Mouse (Mus musculus): ENCODE results near the gene Nbeal2.

- TF ChIP-seq TCF12 (IDR thresholded peaks at IDR 0.05; ENCODE audit: low read depth, low read length) (no peak), MYC (IDR thresholded peaks at IDR 0.05; ENCODE audit: low read depth, low read length) (no peak), POLR2A (IDR thresholded peaks at IDR 0.05; ENCODE audit: control insufficient read depth in 1 of 2, insufficient read depth in 1 of 2, low read depth in 1 of 2, low read length in 2 of 2, poor library complexity in 1 of 2) (no peak), EP300 (IDR thresholded peaks at IDR 0.05; ENCODE audit: low read depth in 1 of 2, low read length in 2 of 2) (no peak), MAX (IDR thresholded peaks at IDR 0.05; ENCODE audit: low read length) (no peak), CHD2 (IDR thresholded peaks at IDR 0.05; ENCODE audit: low read length) (no peak), ZKSCAN1 (IDR thresholded peaks at IDR 0.05; ENCODE audit: low read depth, low read length) (no peak), CTCF (IDR thresholded peaks at IDR 0.05 in 2 of 3, conservative IDR thresholded peaks at IDR 0.05 in 1 of 3; ENCODE audit: control insufficient read depth in 1 of 3, insufficient read depth in 1 of 3, low read depth in 2 of 3, low read length in 3 of 3, poor library complexity in 1 of 3, severe bottlenecking in 1 of 3) (no peak), KAT2A (conservative IDR thresholded peaks at IDR 0.05; ENCODE audit: low read depth, low read length) (no peak), JUND (IDR thresholded peaks at IDR 0.05; ENCODE audit: low read depth, low read length) (no peak), MEF2A (IDR thresholded peaks at IDR 0.05; ENCODE audit: extremely low read depth, insufficient replicate concordance, low read depth, low read length, poor library complexity, severe bottlenecking) (no peak), TAL1 (IDR thresholded peaks at IDR 0.05; ENCODE audit: low read length) (no peak)
These were observed 29.7 kb upstream of the Nbeal2 start for GRCm38 (mm10) chr9:110683574-110684099.
